Mouse (Mus musculus): Measurements from ENCODE around the gene Ift46. TPM values are rescaled to one million over a fixed set of nuclear protein-coding genes. Genes with fewer than 3 reads are reported as not detected.

The Ift46 gene
- 33.3 and 34.0 TPM in 2 replicates for total RNA-seq (2015)
- total RNA-seq (2017) = 25.9 and 38.9 TPM in 2 replicates

GRCm38 (mm10) chr9:44767101-44768028 lies at the start of gene Ift46, which contains the start of gene Arcn1:
Ift46 (plus strand) TSS chr9:44767908.
Arcn1 (minus strand) TSS chr9:44767845.
- peak; percentile 87 for ATAC-seq (replicated peaks; ENCODE audit: poor library complexity)

- ATAC-seq (replicated peaks; ENCODE audit: poor library complexity) = no peak
These were observed 48.6 kb upstream of the Ift46 start for GRCm38 (mm10) chr9:44718937-44719631.

GRCm38 (mm10) chr9:44719632-44720357 lies 47.9 kb upstream of the Ift46 start:
- ATAC-seq (replicated peaks; ENCODE audit: poor library complexity) = no peak

- ATAC-seq (replicated peaks; ENCODE audit: poor library complexity) = no peak
These were observed 47.2 kb upstream of the Ift46 start for GRCm38 (mm10) chr9:44720358-44721153.

GRCm38 (mm10) chr9:44721154-44721876 lies 46.4 kb upstream of the Ift46 start:
- ATAC-seq (replicated peaks; ENCODE audit: poor library complexity) = peak; percentile 85

GRCm38 (mm10) chr9:44721877-44722186 lies 45.9 kb upstream of the Ift46 start:
- no peak for ATAC-seq (replicated peaks; ENCODE audit: poor library complexity)

- ATAC-seq (replicated peaks; ENCODE audit: poor library complexity) = no peak
These were observed 45.1 kb upstream of the Ift46 start for GRCm38 (mm10) chr9:44722575-44722974.

GRCm38 (mm10) chr9:44723008-44723407 lies 44.7 kb upstream of the Ift46 start:
- no peak for ATAC-seq (replicated peaks; ENCODE audit: poor library complexity)

GRCm38 (mm10) chr9:44723521-44724041 lies 44.1 kb upstream of the Ift46 start:
- no peak for ATAC-seq (replicated peaks; ENCODE audit: poor library complexity)

GRCm38 (mm10) chr9:44724223-44724622 lies 43.5 kb upstream of the Ift46 start:
- no peak for ATAC-seq (replicated peaks; ENCODE audit: poor library complexity)

GRCm38 (mm10) chr9:44724665-44725064 lies 43.0 kb upstream of the Ift46 start:
- no peak for ATAC-seq (replicated peaks; ENCODE audit: poor library complexity)

GRCm38 (mm10) chr9:44726431-44727146 lies 41.1 kb upstream of the Ift46 start:
- ATAC-seq (replicated peaks; ENCODE audit: poor library complexity) = no peak

GRCm38 (mm10) chr9:44727441-44727840 lies 40.3 kb upstream of the Ift46 start:
- ATAC-seq (replicated peaks; ENCODE audit: poor library complexity) = no peak

GRCm38 (mm10) chr9:44732130-44732549 lies 35.6 kb upstream of the Ift46 start:
- ATAC-seq (replicated peaks; ENCODE audit: poor library complexity) = peak; percentile 70

GRCm38 (mm10) chr9:44732921-44733530 lies 34.7 kb upstream of the Ift46 start:
- ATAC-seq (replicated peaks; ENCODE audit: poor library complexity) = no peak

GRCm38 (mm10) chr9:44733671-44734523 lies 33.8 kb upstream of the Ift46 start:
- ATAC-seq (replicated peaks; ENCODE audit: poor library complexity) = peak; percentile 15; the same call in 1 of the 2 replicates

All from megakaryocyte progenitor cell, adult 5-6 weeks (primary cell).